Mouse (Mus musculus): ENCODE measurements at regions not wholly inside any gene's neighbourhood (a gene's known extent, or its start where the extent isn't known, plus 50 kb on each side); places are given as distances from the start of the nearest gene placed in this dataset.

GRCm38 (mm10) chr12:7382455-7382854 lies 595.0 kb upstream of the Apob start:
- no peak for DNase-seq

- DNase-seq = no peak
Observed at GRCm38 (mm10) chr12:7403800-7404199, 573.6 kb upstream of the Apob start.

GRCm38 (mm10) chr12:7411810-7412209 lies 565.6 kb upstream of the Apob start:
- no peak for DNase-seq

- DNase-seq = no peak
Observed at GRCm38 (mm10) chr12:7420276-7420675, 557.2 kb upstream of the Apob start.

- DNase-seq = no peak
Observed at GRCm38 (mm10) chr12:7421826-7422540, 555.5 kb upstream of the Apob start.

GRCm38 (mm10) chr12:7430981-7431380 lies 546.5 kb upstream of the Apob start:
- DNase-seq = no peak

- no peak for DNase-seq
Observed at GRCm38 (mm10) chr12:7445238-7445637, 532.2 kb upstream of the Apob start.

GRCm38 (mm10) chr12:7450506-7450905 lies 526.9 kb upstream of the Apob start:
- DNase-seq = no peak

GRCm38 (mm10) chr12:7457036-7457435 lies 520.4 kb upstream of the Apob start:
- DNase-seq = no peak

GRCm38 (mm10) chr12:7457544-7457943 lies 519.9 kb upstream of the Apob start:
- DNase-seq = no peak

- DNase-seq = no peak
Observed at GRCm38 (mm10) chr12:7464947-7465346, 512.5 kb upstream of the Apob start.

GRCm38 (mm10) chr12:7512579-7513248 lies 464.7 kb upstream of the Apob start:
- no peak for DNase-seq

GRCm38 (mm10) chr12:7537389-7537788 lies 440.1 kb upstream of the Apob start:
- no peak for DNase-seq

- DNase-seq = no peak
Observed at GRCm38 (mm10) chr12:7543281-7543981, 434.0 kb upstream of the Apob start.

GRCm38 (mm10) chr12:7548759-7549158 lies 428.7 kb upstream of the Apob start:
- no peak for DNase-seq

GRCm38 (mm10) chr12:7560245-7560644 lies 417.2 kb upstream of the Apob start:
- no peak for DNase-seq

- DNase-seq = no peak
Observed at GRCm38 (mm10) chr12:7576081-7576480, 401.4 kb upstream of the Apob start.

- no peak for DNase-seq
Observed at GRCm38 (mm10) chr12:7587501-7587900, 389.9 kb upstream of the Apob start.

GRCm38 (mm10) chr12:7611272-7612092 lies 366.0 kb upstream of the Apob start:
- DNase-seq = no peak

- DNase-seq = no peak
Observed at GRCm38 (mm10) chr12:7636417-7637175, 340.9 kb upstream of the Apob start.

- DNase-seq = no peak
Observed at GRCm38 (mm10) chr12:7637629-7638028, 339.8 kb upstream of the Apob start.

- DNase-seq = no peak
Observed at GRCm38 (mm10) chr12:7650851-7651250, 326.6 kb upstream of the Apob start.

All from cerebellum, adult 8-10 months (tissue).